Mouse (Mus musculus) kidney, embryonic 14.5 days (tissue): ENCODE results near the gene Ctla2a. TPM values are rescaled to one million over a fixed set of nuclear protein-coding genes. Genes with fewer than 3 reads are reported as not detected.
"Not testable (repeated sequence)": the region's sequence is repeated elsewhere in the genome, so short reads cannot be mapped to it uniquely, and the experiment has no call there.

Experiments used
- ATAC-seq: fragments of 200-750 bp; cut with Nextera tagmentation; 2 replicates; pipeline ENCODE4 v1.8.0; 2017; ENCODE audit warnings: moderate number of reproducible peaks, mild to moderate bottlenecking, moderate TSS enrichment, moderate library complexity; ENCODE audit not compliant: low FRiP score, low TSS enrichment
- H3K27ac ChIP-seq: fragments of 300-500 bp; sonication (generic); 2 replicates; pipeline ENCODE4 v1.5.1; 2014; ENCODE audit warnings: low read depth, mild to moderate bottlenecking, low read length, moderate library complexity, mixed read lengths
- H3K27me3 ChIP-seq: fragments of 300-500 bp; sonication (generic); 2 replicates; pipeline ENCODE4 v1.6.1; 2014; ENCODE audit warnings: mild to moderate bottlenecking, low read length; ENCODE audit not compliant: control insufficient read depth, insufficient read depth
- H3K36me3 ChIP-seq: fragments of 300-500 bp; sonication (generic); 2 replicates; pipeline ENCODE4 v1.6.1; 2014; ENCODE audit warnings: low read length, mixed read lengths; ENCODE audit not compliant: control insufficient read depth, insufficient read depth
- H3K4me1 ChIP-seq: fragments of 300-500 bp; sonication (generic); 2 replicates; pipeline ENCODE4 v1.6.1; 2014; ENCODE audit warnings: low read length, mixed read lengths; ENCODE audit not compliant: control insufficient read depth, insufficient read depth
- H3K4me2 ChIP-seq: fragments of 300-500 bp; sonication (generic); replicated peaks from 2 replicates; pipeline ENCODE4 v1.6.1; 2014; ENCODE audit warnings: low read depth, mild to moderate bottlenecking, low read length
- H3K4me3 ChIP-seq: fragments of 300-500 bp; sonication (generic); 2 replicates; pipeline ENCODE4 v1.5.1; 2014; ENCODE audit warnings: mild to moderate bottlenecking, low read length
- H3K9ac ChIP-seq: fragments of 300-500 bp; sonication (generic); 2 replicates; pipeline ENCODE4 v1.6.1; 2014; ENCODE audit warnings: low read depth, mild to moderate bottlenecking, low read length, moderate library complexity
- H3K9me3 ChIP-seq: fragments of 300-500 bp; sonication (generic); 2 replicates; pipeline ENCODE4 v1.6.1; 2016; ENCODE audit warnings: low read length; ENCODE audit not compliant: control insufficient read depth
- WGBS: fragments of 180-500 bp; shearing (Covaris S2); extraction: QIAGEN DNeasy Blood & Tissue Kit; methylation state at CpG from one replicate; pipeline ENCODE4 v1.1.7; 2014; 5-methylcytosine and 5-hydroxymethylcytosine counted together
- polyA plus RNA-seq: library from polyadenylated mRNA; unstranded; fragments of >200 nt; fragmentation: Nextera tagmentation; extraction: Ambion mirVana; gene quantifications from 2 replicates; pipeline ENCODE4 v1.2.1, GENCODE M21; 2014

The Ctla2a gene
- 28.7 and 39.2 TPM in 2 replicates for polyA plus RNA-seq

DNA sequence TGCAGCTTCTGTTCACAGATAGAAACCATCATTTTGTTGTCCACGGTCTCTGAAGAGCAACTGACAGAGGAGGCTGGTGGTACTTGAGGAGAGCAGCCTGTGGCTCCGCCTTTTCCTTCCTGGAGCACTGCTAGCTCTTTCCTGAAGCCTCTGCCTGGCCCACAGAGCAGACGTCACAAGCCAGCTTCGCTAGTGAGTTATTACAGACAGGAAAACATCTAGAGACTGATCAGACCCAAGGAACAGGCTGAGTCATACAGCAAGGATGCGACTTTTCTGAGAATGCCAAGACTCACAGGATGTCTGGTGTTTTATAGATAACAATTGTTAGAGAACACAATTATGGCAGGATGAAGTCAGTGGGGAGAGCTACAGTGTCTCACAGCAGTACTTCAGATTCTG, at the start of gene Ctla2a, which contains the start of gene Gm49391:
TSS of gene Ctla2a (minus strand) at position 126 of the 402 bp plus-strand sequence.
TSS of gene Gm49391 (minus strand) at position 72 of the 402 bp plus-strand sequence.
- H3K4me2 ChIP-seq, result no peak within 1 kb of the TSS
- ATAC-seq, result peak; percentile 28; the same call in 1 of the 2 replicates
- H3K27ac ChIP-seq, result no peak within 1 kb of the TSS
- no peaks in the 10 kb centered on the region for H3K9me3 ChIP-seq
- H3K4me1 ChIP-seq, result no peaks in the 10 kb centered on the region
- H3K4me3 ChIP-seq, result no peak within 1 kb of the TSS
- WGBS, result 65% methylated on average over 5 of the region's 5 CpGs
- no peaks in the 10 kb centered on the region for H3K27me3 ChIP-seq
- no peaks in the 10 kb centered on the region for H3K36me3 ChIP-seq
- H3K9ac ChIP-seq, result no peak within 1 kb of the TSS

DNA sequence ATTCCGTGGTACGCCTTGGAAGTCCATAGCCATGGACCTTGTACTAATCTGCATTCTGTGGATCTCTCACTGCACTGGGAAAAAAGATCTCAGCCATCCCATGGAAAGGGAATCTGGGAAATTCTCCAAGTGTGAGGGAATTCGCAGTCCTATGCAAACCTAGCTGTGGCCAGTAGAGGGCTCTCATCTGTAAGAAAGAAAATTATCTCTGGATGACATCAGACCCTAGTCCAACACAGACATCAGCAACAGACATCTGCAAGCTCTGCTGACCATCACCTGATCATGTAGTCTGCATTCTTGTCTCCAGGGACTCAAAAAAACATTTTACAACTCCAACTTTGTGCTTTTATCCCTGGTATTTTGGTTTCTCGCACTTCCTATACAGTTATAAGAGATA, 35.9 kb upstream of the Ctla2a start:
- not testable (repeated sequence) for H3K27ac ChIP-seq, H3K4me2 ChIP-seq, H3K36me3 ChIP-seq, H3K9me3 ChIP-seq, ATAC-seq, H3K4me3 ChIP-seq, H3K9ac ChIP-seq, H3K4me1 ChIP-seq, H3K27me3 ChIP-seq
- WGBS, result 64% methylated on average over 4 of the region's 4 CpGs

DNA sequence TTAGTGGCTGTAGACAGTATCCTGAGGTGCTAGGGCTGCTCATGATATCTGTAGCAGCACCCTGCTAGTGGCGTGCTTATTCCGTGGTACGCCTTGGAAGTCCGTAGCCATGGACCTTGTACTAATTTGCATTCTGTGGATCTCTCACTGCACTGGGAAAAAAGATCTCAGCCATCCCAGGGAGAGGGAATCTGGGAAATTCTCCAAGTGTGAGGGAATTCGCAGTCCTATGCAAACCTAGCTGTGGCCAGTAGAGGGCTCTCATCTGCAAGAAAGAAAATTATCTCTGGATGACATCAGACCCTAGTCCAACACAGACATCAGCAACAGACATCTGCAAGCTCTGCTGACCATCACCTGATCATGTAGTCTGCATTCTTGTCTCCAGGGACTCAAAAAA, 27.6 kb upstream of the Ctla2a start:
- H3K9ac ChIP-seq, H3K27ac ChIP-seq, H3K4me3 ChIP-seq, ATAC-seq, H3K9me3 ChIP-seq, H3K4me2 ChIP-seq, H3K4me1 ChIP-seq, H3K36me3 ChIP-seq, H3K27me3 ChIP-seq: not testable (repeated sequence)
- 30% methylated on average over 5 of the region's 5 CpGs for WGBS

- Histone ChIP-seq H3K4me3 (no peak overlapping the region), H3K9me3 (0 out of 2 replicates have a peak, but pooled peaks cover 2% of the 10 kb centered on the region), H3K27me3 (no peaks in the 10 kb centered on the region), H3K4me2 (no peak overlapping the region), H3K4me1 (no peaks in the 10 kb centered on the region), H3K9ac (no peak overlapping the region), H3K36me3 (no peaks in the 10 kb centered on the region), H3K27ac (no peak overlapping the region)
- no peak for ATAC-seq
- WGBS, result 73% methylated on average over 5 of the region's 5 CpGs
Observed at GRCm38 (mm10) chr13:60961706-60962105, 25.3 kb upstream of the Ctla2a start.

DNA sequence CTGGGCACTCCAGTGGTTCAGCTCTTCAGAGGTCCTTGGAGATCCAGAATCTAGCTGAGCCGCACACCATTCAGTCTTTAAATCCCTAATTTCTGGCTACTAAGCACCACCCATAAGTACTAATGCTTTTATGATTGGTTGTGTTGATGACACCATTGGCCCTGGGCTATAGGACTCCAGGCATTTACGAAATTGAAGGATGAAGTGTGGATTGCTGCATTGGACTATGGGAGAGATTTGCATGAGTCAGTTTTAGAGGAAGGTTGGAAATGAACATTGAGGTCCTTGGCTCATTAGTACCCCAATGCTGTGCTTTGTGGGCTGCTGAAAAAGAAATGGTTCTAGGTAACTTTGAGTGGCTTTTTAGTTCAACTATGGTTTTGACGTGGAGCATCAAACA, 5.5 kb upstream of the Ctla2a start, which contains the start of gene Tpbpa:
TSS of gene Tpbpa (minus strand) at position 101 of the 400 bp plus-strand sequence.
- H3K9me3 ChIP-seq, H3K36me3 ChIP-seq, H3K4me3 ChIP-seq, H3K4me2 ChIP-seq, H3K4me1 ChIP-seq, ATAC-seq, H3K27me3 ChIP-seq, H3K9ac ChIP-seq, H3K27ac ChIP-seq: not testable (repeated sequence)
- WGBS, result 83% methylated on average over 3 of the region's 3 CpGs

DNA sequence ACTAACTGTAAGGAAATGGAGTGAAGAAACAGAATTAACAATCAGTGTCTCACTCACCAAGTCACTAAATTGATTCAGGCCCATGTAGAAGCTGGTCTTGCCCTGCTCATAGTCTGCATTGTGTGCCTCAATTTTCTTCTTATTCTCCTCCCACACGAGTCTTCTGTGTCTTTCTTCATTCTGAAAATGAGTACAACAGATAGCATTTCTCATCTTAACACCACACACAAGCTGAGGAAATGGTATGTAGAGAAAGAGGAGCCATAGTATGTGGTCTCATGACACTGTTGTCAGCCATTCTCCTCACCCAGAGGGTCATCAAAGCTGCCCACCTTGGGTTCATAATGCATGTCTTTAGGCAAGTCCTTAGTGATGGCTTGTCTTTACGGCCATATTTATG, 935 bp downstream of the Ctla2a start, which contains the start of gene Gm49393:
TSS of gene Gm49393 (minus strand) at position 101 of the 400 bp plus-strand sequence.
- H3K9ac ChIP-seq, H3K27ac ChIP-seq, H3K27me3 ChIP-seq, H3K4me3 ChIP-seq, ATAC-seq, H3K9me3 ChIP-seq, H3K4me2 ChIP-seq, H3K4me1 ChIP-seq, H3K36me3 ChIP-seq: not testable (repeated sequence)
- 85% methylated on average over 2 of the region's 2 CpGs for WGBS

GRCm38 (mm10) chr13:60904780-60905179, 31.6 kb downstream of the Ctla2a start, which contains the start of gene Tpbpb:
Gene Tpbpb, minus strand, starts transcription at chr13:60904880.
- H3K27me3 ChIP-seq, H3K27ac ChIP-seq, H3K4me3 ChIP-seq, H3K4me1 ChIP-seq, H3K9ac ChIP-seq, H3K36me3 ChIP-seq, H3K4me2 ChIP-seq, ATAC-seq, H3K9me3 ChIP-seq: not testable (repeated sequence)
- WGBS, result 93% methylated on average over 2 of the region's 2 CpGs

DNA sequence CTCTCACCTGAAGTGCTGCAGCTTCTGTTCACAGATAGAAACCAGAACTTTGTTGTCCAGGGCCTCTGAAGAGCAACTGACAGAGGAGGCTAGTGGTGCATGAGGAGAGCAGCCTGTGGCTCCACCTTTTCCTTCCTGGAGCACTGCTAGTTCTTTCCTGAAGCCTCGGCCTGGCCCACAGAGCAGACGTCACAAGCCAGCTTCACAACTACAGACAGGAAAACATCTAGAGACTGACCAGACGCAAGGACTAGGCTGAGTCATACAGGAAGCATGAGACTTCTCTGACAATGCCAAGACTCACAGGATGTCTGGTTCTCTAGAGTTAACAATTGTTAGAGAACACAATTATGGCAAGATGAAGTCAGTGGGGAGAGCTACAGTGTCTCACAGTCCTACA, 39.1 kb downstream of the Ctla2a start, which contains the start of gene Ctla2b:
TSS of gene Ctla2b (minus strand) at position 120 of the 400 bp plus-strand sequence.
- Histone ChIP-seq H3K27ac (no peak within 1 kb of the TSS), H3K9me3 (no peaks in the 10 kb centered on the region)
- ATAC-seq, result 0 out of 2 replicates have a peak, but pooled peaks have one; percentile 35

DNA sequence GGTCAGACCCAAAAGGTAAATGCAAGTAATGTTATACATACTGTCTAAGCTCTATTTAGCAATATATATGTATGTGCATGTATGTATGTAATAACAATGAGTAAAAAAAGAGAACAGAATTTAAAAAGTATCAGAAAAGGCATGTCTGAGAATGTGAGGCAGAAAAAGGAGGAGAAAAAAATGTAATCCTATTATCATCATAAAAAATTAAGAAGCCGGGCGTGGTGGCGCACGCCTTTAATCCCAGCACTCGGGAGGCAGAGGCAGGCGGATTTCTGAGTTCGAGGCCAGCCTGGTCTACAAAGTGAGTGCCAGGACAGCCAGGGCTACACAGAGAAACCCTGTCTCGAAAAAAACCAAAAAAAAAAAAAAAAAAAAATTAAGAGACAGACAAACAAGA, 39.6 kb downstream of the Ctla2a start, which contains the start of gene Gm49392:
TSS of gene Gm49392 (minus strand) at position 101 of the 400 bp plus-strand sequence.
- not testable (repeated sequence) for H3K4me3 ChIP-seq, H3K36me3 ChIP-seq, H3K4me1 ChIP-seq, H3K9me3 ChIP-seq, H3K4me2 ChIP-seq, H3K9ac ChIP-seq, H3K27ac ChIP-seq, ATAC-seq, H3K27me3 ChIP-seq
- 84% methylated on average over 7 of the region's 8 CpGs for WGBS

More for the DNA sequence above, 39.1 kb downstream of the Ctla2a start, which contains the start of gene Ctla2b:
- H3K27me3 ChIP-seq, result no peaks in the 10 kb centered on the region
- no peaks in the 10 kb centered on the region for H3K36me3 ChIP-seq
- no peak within 1 kb of the TSS for H3K4me3 ChIP-seq
- H3K9ac ChIP-seq, result no peak within 1 kb of the TSS
- H3K4me1 ChIP-seq, result no peaks in the 10 kb centered on the region
- WGBS, result 75% methylated on average over 3 of the region's 3 CpGs
- H3K4me2 ChIP-seq, result no peak within 1 kb of the TSS
